Mouse (Mus musculus) MEL (cell line): Measurements from ENCODE around the gene B9d2. TPM values are rescaled to one million over a fixed set of nuclear protein-coding genes. Genes with fewer than 3 reads are reported as not detected.

ENCODE experiments used
- DNase-seq: peaks from one replicate; pipeline ENCODE4 v3.0.0; 2011; ENCODE audit warnings: low read depth, low spot score
- H3K27ac ChIP-seq: 2 replicates; pipeline ENCODE4 v1.5.1; 2012; ENCODE audit warnings: low read depth, mild to moderate bottlenecking, control low read depth, low read length, moderate library complexity; ENCODE audit not compliant: control insufficient read depth
- H3K27me3 ChIP-seq, 2 experiments: fragments of 150-350 bp in 1 of 2; sonication (generic) in 1 of 2; 2 replicates each; pipeline ENCODE4 v1.6.1; 2012; ENCODE audit warnings: low read length in 2 of 2, mild to moderate bottlenecking in 2 of 2, improper control_type of control experiment in 1 of 2, moderate library complexity in 1 of 2; ENCODE audit not compliant: insufficient read depth in 2 of 2, control insufficient read depth in 1 of 2
- H3K36me3 ChIP-seq, 2 experiments: 2 replicates each; pipeline ENCODE4 v1.6.1; 2012 to 2014; ENCODE audit warnings: low read length in 2 of 2, improper control_type of control experiment in 1 of 2, inconsistent platforms in 1 of 2, mild to moderate bottlenecking in 1 of 2; ENCODE audit not compliant: insufficient read depth in 2 of 2, control insufficient read depth in 1 of 2
- H3K4me1 ChIP-seq, 2 experiments: fragments of 150-350 bp in 1 of 2; sonication (generic) in 1 of 2; 2 replicates each; pipeline ENCODE4 v1.6.1; 2012; ENCODE audit warnings: low read length in 2 of 2, improper control_type of control experiment in 1 of 2, mild to moderate bottlenecking in 1 of 2; ENCODE audit not compliant: insufficient read depth in 2 of 2, control insufficient read depth in 1 of 2
- H3K4me3 ChIP-seq, 2 experiments: fragments of 150-350 bp in 1 of 2; sonication (generic) in 1 of 2; 2 replicates each; pipeline ENCODE4 v1.5.1; 2012; ENCODE audit warnings: low read depth in 2 of 2, low read length in 2 of 2, mild to moderate bottlenecking in 2 of 2, moderate library complexity in 2 of 2, control low read depth in 1 of 2, improper control_type of control experiment in 1 of 2; ENCODE audit not compliant: control insufficient read depth in 1 of 2, insufficient read depth in 1 of 2
- H3K79me2 ChIP-seq: 2 replicates; pipeline ENCODE4 v1.6.1; 2012; ENCODE audit warnings: mild to moderate bottlenecking, low read length, moderate library complexity; ENCODE audit not compliant: control insufficient read depth, poor library complexity, insufficient read depth
- H3K9ac ChIP-seq: 2 replicates; pipeline ENCODE4 v1.6.1; 2012; ENCODE audit warnings: low read depth, mild to moderate bottlenecking, control low read depth, low read length, moderate library complexity; ENCODE audit not compliant: control insufficient read depth, poor library complexity, severe bottlenecking
- H3K9me3 ChIP-seq: fragments of 150-350 bp; sonication (generic); replicated peaks from 2 replicates; pipeline ENCODE4 v1.6.1; 2012; ENCODE audit warnings: mild to moderate bottlenecking, low read length, improper control_type of control experiment, moderate library complexity; ENCODE audit not compliant: insufficient read depth
- BHLHE40 ChIP-seq: IDR thresholded peaks from 2 replicates; pipeline ENCODE4 v1.6.1; 2012; ENCODE audit warnings: low read depth, mild to moderate bottlenecking, inconsistent platforms, low read length, improper control_type of control experiment, borderline replicate concordance
- CHD1 ChIP-seq: IDR thresholded peaks from 2 replicates; pipeline ENCODE4 v1.6.1; 2012; ENCODE audit warnings: low read depth, mild to moderate bottlenecking, inconsistent platforms, low read length, improper control_type of control experiment
- CTCF ChIP-seq, 3 experiments: IDR thresholded peaks in 2 of 3; conservative IDR thresholded peaks in 1 of 3; 2 replicates each; pipeline ENCODE4 v1.5.1; 2011 to 2012; ENCODE audit warnings: low read length in 3 of 3, low read depth in 2 of 3, mild to moderate bottlenecking in 2 of 3, improper control_type of control experiment in 1 of 3, inconsistent platforms in 1 of 3, mixed read lengths in 1 of 3, moderate library complexity in 1 of 3; ENCODE audit not compliant: control insufficient read depth in 1 of 3, insufficient read depth in 1 of 3, poor library complexity in 1 of 3, severe bottlenecking in 1 of 3
- GATA1 ChIP-seq: IDR thresholded peaks from 2 replicates; pipeline ENCODE4 v1.6.1; 2011; ENCODE audit warnings: low read depth, low read length, improper control_type of control experiment
- KAT2A ChIP-seq: conservative IDR thresholded peaks from 2 replicates; pipeline ENCODE4 v1.6.1; 2012; ENCODE audit warnings: low read depth, low read length, improper control_type of control experiment, inconsistent platforms
- MAX ChIP-seq: IDR thresholded peaks from 2 replicates; pipeline ENCODE4 v1.6.1; 2011; ENCODE audit warnings: low read length, improper control_type of control experiment
- MEF2A ChIP-seq: IDR thresholded peaks from 2 replicates; pipeline ENCODE4 v1.6.1; 2014; ENCODE audit warnings: low read depth, mild to moderate bottlenecking, inconsistent platforms, low read length, improper control_type of control experiment; ENCODE audit not compliant: poor library complexity, insufficient replicate concordance, severe bottlenecking; ENCODE audit errors: extremely low read depth
- MXI1 ChIP-seq: IDR thresholded peaks from 2 replicates; pipeline ENCODE4 v1.6.1; 2011; ENCODE audit warnings: mild to moderate bottlenecking, low read depth, low read length, improper control_type of control experiment
- NRF1 ChIP-seq: IDR thresholded peaks from 2 replicates; pipeline ENCODE4 v1.6.1; 2014; ENCODE audit warnings: low read depth, mild to moderate bottlenecking, inconsistent platforms, low read length, improper control_type of control experiment, moderate library complexity; ENCODE audit not compliant: poor library complexity, insufficient read depth, severe bottlenecking
- POLR2A ChIP-seq, 2 experiments: IDR thresholded peaks; 2 replicates each; pipeline ENCODE4 v1.6.1; 2011 to 2012; ENCODE audit warnings: low read length in 2 of 2, mild to moderate bottlenecking in 2 of 2, control low read depth in 1 of 2, improper control_type of control experiment in 1 of 2, low read depth in 1 of 2, moderate library complexity in 1 of 2; ENCODE audit not compliant: control insufficient read depth in 1 of 2, insufficient read depth in 1 of 2, poor library complexity in 1 of 2
- POLR2AphosphoS5 ChIP-seq: IDR thresholded peaks from 2 replicates; pipeline ENCODE4 v1.6.1; 2012; ENCODE audit warnings: low read depth, borderline replicate concordance, mild to moderate bottlenecking, inconsistent platforms, low read length, moderate library complexity, mixed read lengths
- SIN3A ChIP-seq: IDR thresholded peaks from 2 replicates; pipeline ENCODE4 v1.6.1; 2012; ENCODE audit warnings: low read length, improper control_type of control experiment, inconsistent platforms
- SMC3 ChIP-seq: IDR thresholded peaks from 2 replicates; pipeline ENCODE4 v1.6.1; 2011; ENCODE audit warnings: low read depth, low read length, improper control_type of control experiment
- TAL1 ChIP-seq: IDR thresholded peaks from 2 replicates; pipeline ENCODE4 v1.6.1; 2012; ENCODE audit warnings: mild to moderate bottlenecking, inconsistent platforms, low read length, moderate library complexity, mixed read lengths
- TBP ChIP-seq: IDR thresholded peaks from 2 replicates; pipeline ENCODE4 v1.8.0; 2011; ENCODE audit warnings: low read depth, low read length, improper control_type of control experiment
- ZC3H11A ChIP-seq: IDR thresholded peaks from 2 replicates; pipeline ENCODE4 v1.6.1; 2012; ENCODE audit warnings: low read depth, mild to moderate bottlenecking, inconsistent platforms, low read length, improper control_type of control experiment
- ZKSCAN1 ChIP-seq: IDR thresholded peaks from 2 replicates; pipeline ENCODE4 v1.6.1; 2012; ENCODE audit warnings: low read depth, mild to moderate bottlenecking, inconsistent platforms, low read length, improper control_type of control experiment, moderate library complexity
- ZNF384 ChIP-seq: IDR thresholded peaks from 2 replicates; pipeline ENCODE4 v1.6.1; 2012; ENCODE audit warnings: low read depth, mild to moderate bottlenecking, inconsistent platforms, low read length, improper control_type of control experiment
- polyA plus RNA-seq, 2 experiments: library from polyadenylated mRNA; stranded (reverse) in 1 of 2; unstranded in 1 of 2; fragments of >175 nt in 1 of 2; fragments of >200 nt in 1 of 2; gene quantifications; 2 replicates each; pipeline versions ENCODE4 v1.2.1 to v1.2.4; 2012; ENCODE audit warnings: low replicate concordance in 2 of 2, low read depth in 1 of 2; ENCODE audit not compliant: insufficient read length in 2 of 2, insufficient read depth in 1 of 2, missing spikeins in 1 of 2
- total RNA-seq: library from RNA; depleted of rRNA; stranded (reverse); fragments of 300-350 nt; gene quantifications from 2 replicates; pipeline ENCODE4 v1.2.3, GENCODE M21; 2012; rRNA removed

B9d2 gene
- 70.4 TPM in 2 replicates for total RNA-seq
- 100 to 1,000 TPM in 1 of 2 experiments, not detected in 1; 108 TPM for polyA plus RNA-seq

DNA sequence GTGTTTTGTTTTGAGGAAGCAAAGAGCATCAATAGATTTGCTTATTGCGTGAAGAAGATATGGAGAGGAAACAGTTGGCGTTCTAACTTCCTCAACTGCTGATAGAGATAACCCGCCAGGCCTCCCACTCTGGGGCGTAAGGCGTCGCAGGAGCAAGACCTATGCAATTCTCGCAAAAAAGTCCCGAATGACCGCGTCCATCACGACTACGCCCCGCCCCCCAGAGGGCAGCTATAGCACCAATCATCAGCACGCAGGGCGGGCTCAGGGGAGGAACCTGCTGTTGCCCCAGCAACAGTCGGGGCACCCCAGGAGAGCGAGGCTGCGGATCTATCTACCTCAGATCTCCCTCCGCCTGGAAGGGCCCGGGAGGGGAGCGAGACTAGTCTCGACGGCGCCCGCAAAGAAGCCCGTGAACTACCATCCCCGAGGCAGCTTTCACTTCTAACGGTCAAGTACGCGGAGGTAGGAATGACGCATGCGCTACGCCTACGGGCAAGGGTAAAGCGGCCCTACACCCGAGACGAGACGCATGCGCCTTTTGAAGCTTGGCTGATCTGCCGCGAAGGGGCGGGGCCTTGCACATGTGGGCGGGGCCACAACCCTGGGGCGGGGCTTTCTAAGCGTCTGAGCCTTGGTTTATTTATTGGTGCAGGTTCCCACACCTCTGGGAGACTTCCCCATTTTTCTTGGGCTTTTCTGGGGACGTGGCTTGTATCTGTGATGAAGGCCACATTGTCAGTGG is at the start of gene B9d2:
Gene B9d2 (plus strand): TSS at position 267 of the 745 bp plus-strand sequence.
- TF ChIP-seq MEF2A = no peak
- TF ChIP-seq TBP = peak; percentile 81
- TF ChIP-seq GATA1 = peak; percentile 97
- no peak for TF ChIP-seq BHLHE40
- no peak for TF ChIP-seq MXI1
- TF ChIP-seq ZNF384 = no peak
- no peak for TF ChIP-seq NRF1
- no peak for TF ChIP-seq CTCF (IDR thresholded peaks at IDR 0.05 in 2 of 3, conservative IDR thresholded peaks at IDR 0.05 in 1 of 3; ENCODE audit: control insufficient read depth in 1 of 3, insufficient read depth in 1 of 3, low read depth in 2 of 3, low read length in 3 of 3, poor library complexity in 1 of 3, severe bottlenecking in 1 of 3)
- TF ChIP-seq ZKSCAN1 = no peak
- TF ChIP-seq MAX = no peak
- TF ChIP-seq TAL1 = peak; percentile 94
- no peak for TF ChIP-seq ZC3H11A
- TF ChIP-seq KAT2A = no peak
- TF ChIP-seq POLR2A (IDR thresholded peaks at IDR 0.05; ENCODE audit: control insufficient read depth in 1 of 2, insufficient read depth in 1 of 2, low read depth in 1 of 2, low read length in 2 of 2, poor library complexity in 1 of 2) = peak; percentile 82 to 85
- no peak for TF ChIP-seq CHD1
- TF ChIP-seq SIN3A = no peak
- TF ChIP-seq POLR2AphosphoS5 = no peak
- TF ChIP-seq, all 39 proteins: peak for 4
- peak within 1 kb of the TSS; percentile 99 for H3K27ac ChIP-seq
- H3K27me3 ChIP-seq = no peaks in the 10 kb centered on the region
- H3K4me1 ChIP-seq = peaks cover 17 to 59% of the 10 kb centered on the region in 2 experiments
- peaks cover 0 to 52% of the 10 kb centered on the region in 2 experiments; a peak in 2 of 4 replicates for H3K36me3 ChIP-seq
- H3K9me3 ChIP-seq = no peaks in the 10 kb centered on the region
- H3K9ac ChIP-seq = peak within 1 kb of the TSS; percentile 87
- H3K4me3 ChIP-seq = peak within 1 kb of the TSS; percentile 61 to 78
- H3K79me2 ChIP-seq = peaks cover 27% of the 10 kb centered on the region
- peak; percentile 99 for DNase-seq

DNA sequence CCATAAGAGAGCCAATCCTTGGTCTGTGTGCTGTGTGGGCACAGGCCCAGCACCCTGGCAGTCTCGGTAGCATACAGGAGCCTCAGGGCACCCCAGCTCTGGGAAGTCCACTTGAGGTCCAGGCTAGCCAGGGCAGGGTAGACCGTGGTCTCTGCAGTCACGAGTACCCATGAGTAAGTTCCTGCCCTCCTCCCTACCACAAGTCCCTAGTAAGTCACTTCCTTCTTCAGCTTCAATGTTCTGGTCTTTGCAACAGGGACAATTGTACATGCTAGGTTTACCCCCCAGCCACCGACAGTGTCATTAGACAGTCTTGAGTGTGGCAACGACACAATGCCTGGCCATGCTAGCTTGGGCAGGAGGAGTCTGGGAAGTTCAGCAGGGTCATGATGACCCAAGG is 47.9 kb upstream of the B9d2 start:
- no peaks in the 10 kb centered on the region for H3K9me3 ChIP-seq
- H3K79me2 ChIP-seq = no peaks in the 10 kb centered on the region; the same call in 1 of the 2 replicates
- H3K27me3 ChIP-seq = no peaks in the 10 kb centered on the region
- TF ChIP-seq SMC3 = no peak
- TF ChIP-seq MXI1 = no peak
- no peak for TF ChIP-seq POLR2A (IDR thresholded peaks at IDR 0.05; ENCODE audit: control insufficient read depth in 1 of 2, insufficient read depth in 1 of 2, low read depth in 1 of 2, low read length in 2 of 2, poor library complexity in 1 of 2)
- no peaks in the 10 kb centered on the region for H3K36me3 ChIP-seq
- H3K9ac ChIP-seq = no peak overlapping the region
- H3K4me1 ChIP-seq = peaks cover 0 to 7% of the 10 kb centered on the region in 2 experiments; a peak in 3 of 4 replicates
- H3K4me3 ChIP-seq = no peak overlapping the region
- H3K27ac ChIP-seq = no peak overlapping the region
- no peak for DNase-seq
